Mouse (Mus musculus): ENCODE results near the gene Creld2.

Creld2 gene

DNA sequence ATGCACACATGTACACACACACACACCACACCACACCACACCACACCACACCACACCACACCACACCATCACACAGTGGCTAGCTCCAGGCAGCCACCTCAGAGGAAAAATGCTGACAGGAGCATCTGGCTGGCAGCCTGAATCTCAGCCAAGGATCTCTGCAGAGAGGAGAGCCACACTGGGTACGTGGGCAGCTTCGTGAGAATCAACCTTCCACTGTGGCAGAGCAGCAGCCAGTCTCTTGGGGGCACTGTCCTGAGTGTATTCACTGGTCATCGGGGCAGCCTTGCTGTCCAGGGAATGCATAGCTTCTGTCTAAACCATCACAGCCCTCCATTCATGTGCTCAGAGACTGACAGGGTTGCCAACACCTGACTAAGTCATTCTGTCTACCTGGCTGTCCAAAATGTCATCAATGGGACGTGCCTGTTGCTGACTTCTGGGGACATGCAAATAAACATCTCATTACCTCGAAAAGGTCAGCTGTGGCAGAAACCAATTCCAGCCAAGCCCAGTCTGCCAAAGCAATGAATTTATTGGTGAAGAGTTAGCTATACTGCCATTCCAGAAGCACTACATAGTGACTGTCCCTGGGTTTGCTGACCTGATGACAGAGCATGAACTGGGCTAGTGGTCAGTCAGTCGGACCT lies 10.5 kb downstream of the Creld2 start:
- no peak for DNase-seq

DNA sequence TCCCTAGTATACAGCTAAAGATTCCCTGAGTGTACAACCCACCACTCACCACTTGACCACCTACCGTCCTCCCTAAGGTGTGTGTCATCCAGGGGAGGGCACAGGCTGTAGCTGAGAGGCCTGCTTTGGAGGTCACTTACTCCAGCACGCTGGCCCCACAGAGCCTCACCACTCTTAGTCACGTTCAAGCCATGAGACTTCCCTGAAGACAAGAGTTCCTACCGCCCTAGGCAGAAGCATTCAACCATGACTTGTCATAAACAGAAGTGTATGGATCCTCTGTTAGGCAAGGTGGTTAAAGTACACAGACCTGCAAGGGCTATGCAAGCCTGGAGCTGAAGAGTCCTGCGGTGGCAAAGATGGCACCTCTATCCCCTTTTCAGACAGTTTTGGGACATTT lies 11.2 kb downstream of the Creld2 start:
- no peak for DNase-seq

DNA sequence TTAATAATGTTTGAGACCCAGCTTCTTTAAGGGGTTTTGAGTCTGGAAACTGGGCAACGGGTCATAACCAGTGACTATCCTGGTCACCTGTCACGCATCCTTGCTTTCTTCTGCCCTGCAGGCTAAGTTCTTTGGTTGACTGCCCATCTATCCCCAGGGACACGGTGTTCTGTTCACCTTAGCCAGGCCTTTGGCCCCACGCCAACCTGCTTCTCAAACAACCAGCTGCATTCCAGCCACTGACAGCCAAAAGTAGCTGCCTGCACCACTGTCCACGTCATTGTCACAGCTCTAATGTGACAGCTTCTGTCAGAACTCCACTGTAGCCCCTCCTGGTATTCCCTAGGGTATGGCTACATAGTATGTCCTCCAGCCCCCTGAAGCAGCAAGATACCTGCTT lies 12.0 kb downstream of the Creld2 start:
- peak; percentile 63 for DNase-seq

DNA sequence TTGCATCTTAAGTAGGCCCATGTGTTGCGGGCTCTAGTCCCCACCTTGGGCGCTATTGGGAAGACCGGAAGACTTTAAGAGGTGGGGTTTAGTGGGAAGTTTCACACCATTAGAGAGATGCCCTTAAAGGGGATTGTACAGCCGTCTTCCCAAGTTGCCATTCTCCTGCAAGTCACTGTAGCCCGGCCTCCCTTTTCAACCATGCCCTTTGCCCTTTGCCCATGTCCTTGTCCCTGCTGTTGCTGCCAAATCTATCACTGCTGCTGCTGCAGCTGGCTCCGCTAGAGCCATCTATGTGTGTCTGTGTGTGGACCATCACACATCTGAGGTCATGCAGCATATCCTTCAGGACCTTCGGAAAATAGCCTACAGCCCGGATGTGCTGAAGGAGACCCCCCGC lies 13.1 kb downstream of the Creld2 start:
- DNase-seq: no peak

DNA sequence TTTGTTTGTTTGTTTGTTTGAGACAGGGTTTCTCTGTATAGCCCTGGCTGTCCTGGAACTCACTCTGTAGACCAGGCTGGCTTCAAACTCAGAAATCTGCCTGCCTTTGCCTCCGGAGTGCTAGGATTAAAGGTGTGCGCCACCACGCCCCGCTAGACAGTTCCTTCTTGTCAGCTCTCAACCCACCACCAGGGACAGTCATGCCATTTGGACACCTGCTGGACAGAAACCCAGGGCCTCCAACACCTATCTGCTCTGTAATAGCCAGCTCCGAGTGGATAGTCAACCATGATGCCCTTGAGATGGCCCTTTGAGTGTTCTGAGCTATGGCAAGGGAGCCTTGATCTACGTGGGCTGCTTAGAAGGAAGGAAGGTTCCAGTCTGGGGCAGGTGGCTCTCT lies 16.6 kb downstream of the Creld2 start:
- no peak for DNase-seq

DNA sequence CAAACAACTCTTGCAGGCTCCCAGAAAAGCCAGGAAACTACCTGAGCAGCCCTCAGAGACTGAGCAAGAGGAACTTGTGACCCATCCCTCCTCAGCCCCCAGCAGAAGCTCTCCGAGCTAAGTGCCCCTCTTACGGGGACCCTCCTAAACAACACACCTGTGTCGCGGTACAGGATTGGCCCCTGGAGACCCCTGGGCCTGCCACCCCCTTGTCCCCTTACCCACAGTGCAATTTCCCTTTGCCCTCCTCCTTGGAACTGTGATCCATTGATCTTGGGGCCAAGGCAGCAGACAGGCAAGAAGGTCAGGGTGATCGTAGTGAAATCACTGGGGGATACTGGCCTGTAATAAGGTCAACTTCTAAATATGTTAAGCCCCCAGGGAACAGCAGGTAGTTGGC lies 17.1 kb downstream of the Creld2 start:
- DNase-seq: no peak

DNA sequence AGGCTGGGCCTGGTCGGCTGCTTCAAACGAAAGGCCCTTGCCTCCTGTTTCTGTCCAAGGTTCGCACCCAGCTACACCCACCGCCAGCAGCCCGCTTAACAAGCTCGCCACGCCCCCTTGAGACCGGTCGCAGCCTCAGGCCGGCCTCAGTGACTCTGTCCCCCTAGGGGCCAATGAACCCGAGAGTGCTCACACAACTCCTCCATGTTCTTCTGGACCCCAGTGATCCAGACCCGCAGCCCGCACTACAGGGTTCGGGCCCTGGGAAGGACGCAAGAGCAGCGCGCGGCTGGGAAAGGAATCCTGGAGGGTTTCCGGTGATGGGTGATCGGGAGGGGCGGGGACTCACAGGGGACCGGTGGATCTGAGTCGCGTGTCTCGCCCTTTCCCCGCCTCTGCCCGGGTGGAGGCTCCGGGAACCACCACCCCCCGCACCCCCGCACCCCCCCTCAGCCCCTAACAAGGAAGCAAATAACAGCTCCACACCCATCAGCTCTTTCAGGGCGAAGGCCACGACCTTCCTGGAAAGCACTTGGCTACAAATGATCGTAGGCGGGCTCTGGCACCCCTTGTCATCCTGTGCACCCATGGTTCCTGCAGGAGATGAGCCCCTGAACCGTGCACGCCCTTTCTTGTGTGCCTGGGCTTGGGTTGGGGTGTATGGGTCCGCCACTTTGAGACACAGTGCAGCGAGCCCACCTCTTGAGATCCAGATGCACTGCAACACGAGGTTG lies 17.9 kb downstream of the Creld2 start:
- DNase-seq: peak; percentile 89

DNA sequence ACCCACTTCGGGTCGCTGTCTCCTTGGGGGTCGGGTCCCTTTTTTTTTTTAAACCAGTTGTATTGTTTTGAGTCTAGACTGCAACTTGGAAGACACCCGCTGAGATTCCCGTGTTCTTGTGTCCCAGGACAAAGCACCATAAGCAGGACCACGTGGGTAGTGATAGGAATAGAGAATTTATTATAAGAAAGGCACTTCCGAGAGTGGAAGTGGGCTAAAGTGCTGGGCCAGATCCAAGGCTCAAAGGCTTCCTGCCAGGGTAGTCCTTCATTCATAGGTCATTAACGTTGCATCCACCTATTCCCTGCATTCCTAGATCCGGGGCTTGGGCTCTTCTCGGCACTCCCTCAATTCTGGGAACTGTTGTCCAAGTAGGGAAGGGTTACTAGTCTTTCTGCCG lies 18.5 kb downstream of the Creld2 start:
- DNase-seq: peak; percentile 61

DNA sequence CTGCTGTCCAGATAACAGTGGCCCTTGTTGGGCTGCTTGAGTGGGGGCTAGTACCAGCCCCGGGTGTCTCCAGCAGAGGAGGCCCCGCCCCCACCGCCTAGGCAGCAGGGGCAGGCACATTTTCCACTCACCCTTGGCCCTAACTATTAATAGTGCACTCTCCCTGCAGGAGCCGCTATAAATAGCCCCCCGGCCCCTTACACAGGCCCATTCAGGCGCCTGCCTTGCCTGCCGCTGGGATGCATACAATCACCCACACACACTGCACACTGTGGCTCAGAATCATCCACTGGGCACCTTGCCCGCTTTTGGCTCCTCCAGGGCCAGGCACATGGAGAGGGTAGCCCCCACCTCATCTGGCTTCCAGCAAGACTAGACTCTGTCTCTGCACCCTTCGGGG lies 19.8 kb downstream of the Creld2 start:
- peak; percentile 75 for DNase-seq

DNA sequence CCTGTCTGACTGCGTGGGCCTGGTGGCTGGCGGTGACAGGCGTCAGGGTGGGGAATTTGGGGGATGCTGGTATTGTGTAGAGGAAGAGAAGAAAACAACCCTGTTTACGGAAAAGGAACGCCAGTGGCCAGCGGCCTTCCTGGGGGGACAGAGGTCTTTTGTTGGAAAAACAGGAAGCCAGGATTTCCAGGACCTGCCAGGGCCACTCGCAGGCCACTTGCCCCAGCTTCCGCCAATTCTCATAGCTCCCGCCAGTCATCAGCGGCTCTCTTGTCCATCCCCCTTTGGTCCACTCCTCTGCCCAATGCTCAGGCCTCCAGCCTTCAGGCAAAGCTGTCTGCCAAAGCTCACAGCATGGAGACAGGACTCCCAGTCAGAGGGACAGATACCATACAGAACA lies 20.7 kb downstream of the Creld2 start:
- peak; percentile 84 for DNase-seq

DNA sequence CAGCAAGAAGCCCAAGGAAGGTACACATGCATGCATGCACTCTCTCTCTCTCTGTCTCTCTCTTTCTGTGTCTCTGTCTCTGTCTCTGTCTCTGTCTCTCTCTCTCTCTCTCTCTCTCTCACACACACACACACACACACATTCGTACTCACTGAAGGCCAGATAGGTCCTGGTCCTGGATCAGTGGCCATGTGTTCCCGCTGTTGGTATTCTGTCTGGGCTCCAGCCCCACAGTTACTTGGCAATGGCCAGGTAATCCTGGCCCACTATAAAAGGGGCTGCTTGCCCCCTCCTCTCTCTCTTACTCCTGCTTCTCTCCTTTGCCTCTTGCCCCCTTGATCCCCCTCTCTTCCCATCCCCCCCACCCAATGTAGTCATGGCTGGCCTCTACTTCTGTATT lies 21.7 kb downstream of the Creld2 start:
- DNase-seq: no peak

DNA sequence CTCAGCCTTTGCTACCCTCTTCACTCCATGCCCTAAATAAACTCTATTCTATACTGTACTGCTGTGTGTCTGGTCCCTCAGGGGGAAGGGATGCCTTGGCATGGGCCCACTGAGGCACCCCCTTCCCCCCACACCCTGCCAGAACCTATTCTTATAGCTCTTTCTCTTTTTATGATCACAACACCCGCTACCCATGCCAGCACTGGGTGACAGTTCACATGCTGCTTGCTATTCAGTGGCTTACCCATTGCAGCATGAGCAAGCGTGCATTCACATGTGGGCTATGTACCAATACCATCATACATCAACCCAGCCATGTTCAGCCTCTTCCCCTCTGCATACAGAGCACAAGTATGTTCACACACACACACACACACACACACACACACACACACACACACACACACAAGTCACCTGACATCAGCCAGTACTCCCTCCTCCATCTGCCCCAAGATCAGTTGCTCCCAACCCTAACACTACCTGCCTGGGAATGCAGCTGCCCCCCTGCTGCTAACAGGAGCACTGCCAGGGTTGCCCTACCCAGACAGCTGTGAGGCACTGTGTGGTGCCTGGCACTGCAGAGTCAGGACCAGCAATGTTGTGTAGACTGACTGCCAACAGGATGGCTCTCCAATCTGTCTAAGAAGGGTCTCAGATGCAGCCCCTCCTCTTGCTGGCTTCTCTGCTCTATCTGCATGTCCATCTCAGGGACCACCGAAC lies 22.3 kb downstream of the Creld2 start:
- DNase-seq: no peak

DNA sequence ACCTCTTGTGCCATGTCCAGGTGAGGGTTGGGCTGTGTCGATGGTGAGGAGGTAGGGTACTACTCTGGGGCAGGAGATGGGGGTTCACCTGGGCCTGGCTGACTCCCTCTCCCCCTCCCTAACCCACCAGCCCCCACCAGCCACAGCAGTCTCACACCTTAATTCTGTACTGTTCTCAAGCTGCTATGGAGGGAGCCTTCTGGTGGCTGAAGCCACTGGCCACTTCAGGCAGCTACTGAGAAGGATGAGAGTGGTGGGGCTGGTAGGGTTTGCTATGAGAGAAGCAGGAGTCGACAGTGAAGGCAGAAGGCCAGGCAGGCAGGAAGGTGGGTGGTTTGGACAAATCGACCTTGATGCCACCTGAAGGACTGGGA lies 22.8 kb downstream of the Creld2 start:
- no peak for DNase-seq

DNA sequence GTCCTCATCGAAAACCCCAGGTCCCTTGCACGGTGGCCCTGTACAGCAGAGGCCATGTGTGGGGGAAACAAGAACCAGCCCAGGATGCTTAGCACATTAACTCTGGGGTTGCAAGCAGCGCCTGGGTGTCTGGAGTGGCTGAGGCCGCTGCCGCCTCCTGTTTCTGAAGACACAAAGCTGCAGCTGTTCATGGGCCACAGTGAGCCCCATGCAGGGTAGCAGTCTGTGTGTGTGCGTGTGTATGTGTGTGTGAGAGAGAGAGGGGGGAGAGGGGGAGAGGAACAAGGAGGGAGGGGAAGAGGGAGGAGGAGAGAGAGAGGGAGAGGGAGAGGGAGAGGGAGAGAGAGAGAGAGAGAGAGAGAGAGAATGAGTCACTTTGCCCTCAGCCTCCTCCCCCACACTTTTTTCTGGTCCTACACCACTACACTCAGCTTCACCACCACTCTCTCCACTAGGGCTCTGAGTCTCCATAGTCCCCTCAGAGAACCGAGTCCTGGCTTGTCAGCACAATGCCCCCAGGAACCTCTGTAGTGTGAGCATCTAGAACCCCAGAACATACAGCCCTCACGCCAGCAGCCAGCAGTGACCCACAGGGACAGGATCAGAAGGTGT lies 24.1 kb downstream of the Creld2 start:
- DNase-seq: peak; percentile 43

DNA sequence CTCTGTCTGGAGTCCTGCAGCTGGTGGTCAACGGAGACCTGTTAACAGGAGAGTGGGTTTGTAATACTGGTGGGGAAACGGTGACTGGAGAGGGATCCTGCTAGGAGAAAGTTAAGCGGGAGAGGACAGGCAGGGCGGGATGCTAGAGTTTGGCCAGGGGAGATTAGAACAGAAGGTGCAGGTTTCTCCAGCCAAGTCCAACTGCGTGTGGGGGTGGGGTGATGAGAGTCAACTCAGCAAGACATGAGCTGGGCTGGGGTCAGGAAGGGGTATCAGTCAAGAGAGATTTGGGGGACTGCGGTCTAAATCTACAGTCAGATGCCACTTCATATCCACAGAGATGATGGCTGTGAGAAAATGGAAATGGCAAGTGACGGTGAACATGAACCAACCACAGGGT lies 25.5 kb downstream of the Creld2 start:
- no peak for DNase-seq

DNA sequence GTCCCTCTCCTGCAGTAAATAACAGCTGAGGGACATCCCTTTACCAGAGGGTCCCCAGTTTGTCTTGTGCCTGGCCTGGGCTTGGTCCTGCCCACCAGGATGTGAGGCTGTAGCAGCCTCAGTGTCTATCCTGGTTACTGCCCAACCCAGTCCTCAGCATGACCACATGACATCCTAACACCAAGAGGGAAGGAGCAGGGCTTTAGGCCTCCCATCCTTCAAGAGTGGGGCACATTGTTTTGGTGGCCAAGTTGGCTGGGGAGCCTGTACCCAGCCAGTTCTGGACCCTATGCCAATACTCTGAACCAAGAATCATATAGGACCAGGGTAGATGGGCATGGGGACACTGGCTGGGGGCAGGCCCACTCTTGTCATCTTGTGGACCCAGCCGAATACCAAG lies 29.2 kb downstream of the Creld2 start:
- DNase-seq: no peak

DNA sequence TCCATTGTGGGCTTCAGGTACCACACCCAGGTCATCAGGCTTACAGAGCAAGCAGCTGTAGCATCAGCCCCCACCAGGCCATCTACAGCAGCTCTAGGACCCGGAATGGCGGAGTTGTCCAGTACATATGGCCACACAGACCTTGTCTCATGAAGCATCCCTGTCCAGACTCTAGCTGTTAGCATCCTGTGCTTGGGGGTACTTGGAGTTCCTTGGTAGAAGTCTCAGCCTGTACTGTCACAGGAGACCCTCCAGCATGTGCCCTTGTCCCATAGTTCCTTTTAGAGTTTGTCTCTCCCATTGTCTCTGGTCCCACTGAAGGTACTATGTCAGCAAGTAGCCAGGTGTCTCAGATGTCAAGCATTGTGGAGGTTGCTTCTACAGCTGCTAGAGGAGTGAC lies 30.2 kb downstream of the Creld2 start:
- DNase-seq: no peak

DNA sequence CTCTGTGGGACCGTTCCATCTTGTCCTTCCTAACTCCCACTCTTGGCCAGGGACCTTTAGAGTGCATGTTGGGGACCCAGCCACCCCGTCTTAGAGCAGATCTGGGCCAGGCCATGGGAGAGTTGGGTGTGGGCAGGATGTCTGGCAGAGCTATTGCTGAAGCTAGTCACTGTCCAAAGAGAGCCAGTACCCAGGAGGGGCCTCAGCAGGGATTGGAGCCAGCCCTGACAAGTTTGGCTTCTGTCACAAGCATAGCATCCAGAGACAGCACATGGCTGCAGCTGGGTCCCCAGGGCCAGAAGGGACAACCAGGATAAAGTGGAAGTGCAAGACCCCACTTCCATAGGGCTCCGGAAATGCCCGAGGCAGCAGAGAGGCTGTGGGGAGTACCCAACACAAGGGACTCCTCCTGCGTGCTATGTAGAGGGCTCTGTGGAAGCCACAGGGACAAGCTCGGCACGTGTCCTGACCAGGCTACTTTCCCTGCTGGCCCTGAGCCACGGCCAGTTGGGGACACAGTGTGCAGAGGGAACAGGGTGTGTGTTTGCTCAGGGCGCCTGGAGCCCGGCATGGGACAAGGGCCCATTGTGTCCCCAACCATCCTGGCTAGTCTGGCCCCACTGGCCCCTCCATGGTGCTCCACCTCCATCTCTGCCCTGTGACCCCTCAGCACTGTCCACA lies 30.8 kb downstream of the Creld2 start:
- peak; percentile 90 for DNase-seq

DNA sequence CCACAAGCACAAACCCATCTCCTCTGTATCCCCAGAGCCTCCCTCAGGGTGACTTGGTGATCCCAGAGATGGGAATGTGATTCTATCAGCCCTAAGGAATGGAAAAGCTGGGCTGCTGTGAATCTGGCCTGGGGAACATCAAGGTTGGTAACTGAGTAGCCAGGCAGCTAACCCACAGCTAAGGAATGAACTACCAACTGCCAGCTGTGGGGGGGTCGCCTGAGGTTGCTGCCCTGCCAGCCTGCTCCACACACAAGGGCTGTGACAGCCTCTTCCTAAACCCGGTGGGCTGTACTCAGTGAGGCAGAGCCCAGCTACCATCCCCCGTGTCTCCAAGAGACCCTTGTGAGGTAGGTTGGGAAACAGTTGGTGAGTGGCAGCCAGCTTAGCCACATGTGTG lies 31.6 kb downstream of the Creld2 start:
- DNase-seq: peak; percentile 8

DNA sequence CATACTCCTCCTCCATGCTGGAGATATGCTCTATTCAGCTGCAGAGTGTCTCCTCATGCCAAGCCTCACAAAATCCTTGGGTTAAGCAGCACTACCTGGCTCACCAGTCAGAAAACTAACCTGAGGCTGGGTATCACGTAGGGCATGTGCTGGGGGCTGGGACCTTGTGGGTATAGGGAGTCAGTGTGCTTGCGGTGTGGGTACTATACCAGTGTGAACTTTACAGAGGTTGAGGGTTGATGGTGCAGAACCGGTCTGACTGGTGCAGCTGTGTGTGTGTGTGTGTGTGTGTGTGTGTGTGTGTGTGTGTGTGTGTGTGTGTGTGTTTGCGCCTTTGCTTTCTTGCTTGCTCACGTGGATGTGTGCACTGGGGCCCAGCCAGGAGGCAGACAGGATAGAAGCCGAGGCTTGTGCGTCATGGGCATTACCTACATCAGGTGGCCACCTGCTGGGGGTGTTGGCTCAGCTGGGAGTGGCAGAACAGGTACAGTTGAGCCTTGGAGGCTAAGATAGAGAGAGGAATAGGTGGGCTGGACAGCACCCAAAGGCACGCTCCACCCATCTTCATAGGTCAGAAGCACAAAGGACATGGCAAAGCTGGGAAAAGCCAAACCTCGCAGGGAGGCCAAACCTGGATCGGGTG lies 32.2 kb downstream of the Creld2 start:
- DNase-seq: peak; percentile 77

DNA sequence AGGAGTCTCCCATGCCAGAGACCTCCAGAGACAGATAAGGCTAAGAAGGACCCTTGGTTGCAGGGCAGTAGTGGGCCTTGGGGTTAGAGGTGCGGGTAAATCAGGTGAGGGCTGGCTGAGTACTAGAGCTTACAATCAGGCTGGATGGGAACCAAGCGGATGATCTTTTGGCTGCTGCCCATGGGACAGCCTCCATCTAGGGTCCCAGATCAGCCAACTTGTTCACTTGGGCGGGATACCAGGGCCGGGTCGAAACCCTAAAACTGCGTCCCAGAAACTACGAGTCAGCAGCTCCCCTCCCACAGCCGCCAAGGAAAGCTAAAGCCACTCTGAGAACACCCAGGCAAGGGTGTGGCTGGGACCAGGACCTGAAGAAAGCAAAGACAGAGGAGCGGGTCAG lies 33.7 kb downstream of the Creld2 start:
- DNase-seq: peak; percentile 4

DNA sequence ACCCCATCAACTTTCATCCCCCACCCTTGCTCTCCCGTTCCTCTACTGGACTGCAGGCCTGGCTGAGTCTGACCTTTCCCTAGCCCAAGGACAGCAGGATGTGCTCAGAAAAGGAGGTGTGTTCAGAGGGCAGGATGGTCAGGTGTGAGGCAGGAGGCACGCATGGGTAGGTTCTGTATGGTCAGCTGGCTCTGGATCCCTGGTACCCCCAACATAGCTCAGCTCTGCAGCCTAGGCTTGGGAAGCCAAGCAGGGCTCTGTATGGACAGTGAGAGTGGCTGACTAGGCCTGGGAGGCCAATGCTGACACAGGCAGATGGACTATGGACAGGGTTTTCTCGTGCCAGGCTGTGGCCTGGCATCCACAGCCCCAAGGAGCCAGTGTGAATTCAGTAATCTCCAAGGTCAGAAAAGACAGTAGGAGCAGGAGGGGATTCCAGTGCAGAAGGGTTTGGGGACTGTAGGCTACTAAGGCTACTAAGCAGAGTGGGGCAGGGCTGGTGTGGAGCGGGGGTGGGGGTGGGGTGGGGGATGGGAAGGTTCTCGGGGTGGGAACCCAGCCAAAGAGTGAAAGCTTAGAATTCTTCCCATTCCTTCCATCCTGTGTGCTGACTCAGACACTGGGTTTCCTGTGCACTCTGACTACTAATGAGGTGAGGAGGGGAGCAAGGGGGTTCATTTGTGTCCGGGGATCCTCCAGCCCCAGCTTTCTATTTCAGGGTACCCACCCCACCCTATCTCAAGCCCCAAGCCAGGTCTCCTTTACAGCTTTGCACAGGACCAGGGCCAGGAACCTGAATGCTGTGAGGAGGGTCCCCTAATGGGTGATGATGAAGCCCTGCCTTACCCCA lies 34.9 kb downstream of the Creld2 start:
- peak; percentile 24 for DNase-seq
